Mouse (Mus musculus): ENCODE data around the gene Tmem273.

DNA sequence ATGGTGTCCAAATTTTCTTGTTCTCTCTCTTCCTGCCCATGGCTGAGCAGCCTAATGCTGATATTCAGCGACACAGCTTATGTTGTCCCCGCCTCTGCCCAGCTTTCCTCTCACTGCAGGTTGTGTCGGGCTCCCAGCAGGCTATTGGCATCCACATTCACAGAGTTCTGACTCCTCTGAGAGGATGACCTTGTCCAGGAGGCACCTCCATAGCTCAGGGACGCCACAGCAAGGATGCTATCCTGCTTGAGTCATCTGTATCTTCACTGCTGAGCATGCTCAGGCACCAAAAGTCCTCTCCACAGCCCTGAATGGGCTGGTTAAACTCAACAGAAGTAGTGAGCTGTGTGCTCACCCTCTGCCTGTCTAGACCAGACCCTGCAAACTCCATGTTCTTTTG is 29.2 kb downstream of the Tmem273 start:
- no peak for TF ChIP-seq CTCF (IDR thresholded peaks at IDR 0.05; ENCODE audit: low read depth)
- TF ChIP-seq EP300 (IDR thresholded peaks at IDR 0.05; ENCODE audit: low read depth) = no peak
